Mouse (Mus musculus) megakaryocyte-erythroid progenitor cell, adult 5-6 weeks (primary cell): Measurements from ENCODE around the gene Mrpl53. TPM values are rescaled to one million over a fixed set of nuclear protein-coding genes. Genes with fewer than 3 reads are reported as not detected.

Experiments used
- ATAC-seq: replicated peaks from 2 replicates; pipeline ENCODE4 v1.8.0; 2016; ENCODE audit warnings: mild to moderate bottlenecking, inconsistent platforms; ENCODE audit not compliant: severe bottlenecking, poor library complexity, low FRiP score, low TSS enrichment
- total RNA-seq, 2 experiments: library from RNA; stranded (forward) in 1 of 2; stranded (reverse) in 1 of 2; fragments of 200-1000, 215-1000 nt in 1 of 2; fragments of >200 nt in 1 of 2; fragmentation: Nextera tagmentation in 1 of 2; gene quantifications; 2 replicates each; pipeline ENCODE4 v1.2.3; 2014 to 2017

Gene Mrpl53
- total RNA-seq, 2 experiments from 2014 or later: 37.2 to 97.7 TPM

GRCm38 (mm10) chr6:83087926-83088260 lies 20.9 kb upstream of the Mrpl53 start:
- no peak for ATAC-seq

GRCm38 (mm10) chr6:83092416-83093127 lies 16.3 kb upstream of the Mrpl53 start:
- ATAC-seq: no peak

GRCm38 (mm10) chr6:83095968-83096367 lies 12.9 kb upstream of the Mrpl53 start:
- no peak for ATAC-seq

GRCm38 (mm10) chr6:83098411-83098810 lies 10.4 kb upstream of the Mrpl53 start:
- ATAC-seq: no peak

- peak; percentile 86 for ATAC-seq
Observed at GRCm38 (mm10) chr6:83101316-83101687, 7.5 kb upstream of the Mrpl53 start, which contains the start of the genes Ccdc142 and Gm42688. Gene Ccdc142, plus strand, starts transcription at chr6:83101601. Gene Gm42688, plus strand, starts transcription at chr6:83101617.

GRCm38 (mm10) chr6:83101688-83102556 lies 6.9 kb upstream of the Mrpl53 start:
- peak; percentile 78 for ATAC-seq

GRCm38 (mm10) chr6:83103130-83103650 lies 5.7 kb upstream of the Mrpl53 start:
- ATAC-seq: no peak

- no peak for ATAC-seq
Observed at GRCm38 (mm10) chr6:83104158-83104557, 4.7 kb upstream of the Mrpl53 start.

- peak; percentile 48; the same call in 1 of the 2 replicates for ATAC-seq
Observed at GRCm38 (mm10) chr6:83107566-83108400, 1.1 kb upstream of the Mrpl53 start.

GRCm38 (mm10) chr6:83111510-83112136 lies 2.8 kb downstream of the Mrpl53 start:
- ATAC-seq: no peak; the same call in 1 of the 2 replicates

GRCm38 (mm10) chr6:83115011-83115671 lies 6.3 kb downstream of the Mrpl53 start, which contains the start of gene Mogs:
Gene Mogs, plus strand, starts transcription at chr6:83115496.
- peak; percentile 74 for ATAC-seq

GRCm38 (mm10) chr6:83115682-83116372 lies 7.0 kb downstream of the Mrpl53 start:
- ATAC-seq: no peak

- no peak for ATAC-seq
Observed at GRCm38 (mm10) chr6:83116373-83117164, 7.7 kb downstream of the Mrpl53 start.

- no peak for ATAC-seq
Observed at GRCm38 (mm10) chr6:83117165-83117438, 8.3 kb downstream of the Mrpl53 start.

- no peak for ATAC-seq
Observed at GRCm38 (mm10) chr6:83117616-83118015, 8.8 kb downstream of the Mrpl53 start.

GRCm38 (mm10) chr6:83118369-83118768 lies 9.5 kb downstream of the Mrpl53 start:
- no peak for ATAC-seq
